ENCODE assay signal across 12 mouse cellular contexts in the genomic region with DNA sequence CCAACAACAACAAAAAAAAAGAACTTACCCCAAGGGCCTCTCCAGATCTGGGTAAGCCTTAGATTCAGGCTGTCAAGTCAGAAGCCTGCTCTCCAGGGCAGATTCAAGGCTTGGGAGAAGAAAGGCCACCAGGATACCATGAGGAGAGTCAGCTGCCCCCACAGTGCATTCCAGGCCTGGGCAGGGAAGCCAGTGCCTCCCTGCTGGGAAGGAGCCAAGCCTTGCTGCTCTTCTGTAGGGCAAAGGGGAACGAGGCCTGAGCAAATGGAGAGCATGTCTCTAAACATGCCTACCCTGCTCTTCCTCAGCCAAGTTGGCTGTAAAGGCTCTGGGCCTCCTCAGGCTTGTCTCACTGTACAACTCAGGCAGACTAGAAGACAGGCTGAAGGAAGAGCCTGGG. TPM values are rescaled to one million over a fixed set of nuclear protein-coding genes. Genes with fewer than 3 reads are reported as not detected.
DNase-seq lines count a peak whose midpoint lies in the region; ATAC-seq and TF ChIP-seq lines count a peak whose summit lies in the region.
"Had no signal": no experiment of that assay in that cellular context is flagged by ENCODE, and none has a peak within 500 bp of the region (broad histone marks: within the 10 kb centered on the region; RNA-seq: fewer than 3 reads in every experiment).

No protein-coding gene starts in this region.

- no peak for ATAC-seq in kidney, embryonic 14.5 days (ENCODE audit: low FRiP score, low TSS enrichment)

- no peaks in the 10 kb centered on the region for H3K27me3 ChIP-seq in kidney, adult 2 months (replicated peaks; ENCODE audit: control insufficient read depth, insufficient read depth, low read length)
- no peaks in the 10 kb centered on the region for H3K27me3 ChIP-seq in kidney, embryonic 14.5 days (ENCODE audit: control insufficient read depth, insufficient read depth, low read length)
- H3K27me3 ChIP-seq: limb, embryonic 12.5 days had no signal

- peak overlapping the region; percentile 74; the same call in 1 of the 2 replicates for H3K27ac ChIP-seq in kidney, adult 2 months (ENCODE audit: insufficient read depth, low read depth, low read length)
- H3K27ac ChIP-seq in kidney, embryonic 14.5 days (ENCODE audit: low read depth, low read length): no peak overlapping the region
- peak overlapping the region; percentile 30; the same call in 1 of the 2 replicates for H3K27ac ChIP-seq in bone marrow macrophage, adult 2 months (ENCODE audit: insufficient read depth, low read depth, low read length)
- no peak overlapping the region for H3K27ac ChIP-seq in left cerebral cortex, adult 2 months
- H3K27ac ChIP-seq: limb, embryonic 12.5 days had no signal

- H3K4me2 ChIP-seq in kidney, embryonic 14.5 days (replicated peaks; ENCODE audit: low read depth, low read length): no peak overlapping the region
- H3K4me2 ChIP-seq: limb, embryonic 12.5 days had no signal

- intact Hi-C loops in heart, postnatal 14 days (cut with DNase I): no loop called here
- intact Hi-C loops in left cerebral cortex, adult 2 months (cut with DNase I): no loop called here

- H3K9me3 ChIP-seq in kidney, embryonic 14.5 days (ENCODE audit: control insufficient read depth, low read length): no peaks in the 10 kb centered on the region
- H3K9me3 ChIP-seq: G1E; limb, embryonic 12.5 days had no signal

- H3K9ac ChIP-seq in kidney, embryonic 14.5 days (ENCODE audit: low read depth, low read length): no peak overlapping the region
- H3K9ac ChIP-seq: limb, embryonic 12.5 days had no signal

- peak; percentile 83 for DNase-seq in kidney, adult 2 months
- peak; percentile 67 to 82 for DNase-seq in heart, postnatal 14 days
- peak; percentile 74 for DNase-seq in lung, postnatal 36 days
- no peak for DNase-seq in right cerebral cortex, postnatal 10 days (ENCODE audit: low spot score in 2 of 2)
- no peak for DNase-seq in cerebellum, postnatal 36 days
- DNase-seq in left cerebral cortex, adult 2 months (ENCODE audit: extremely low spot score in 1 of 2, low spot score in 2 of 2): no peak
- DNase-seq: cerebellum, adult 9-11 months had no signal

- H3K4me3 ChIP-seq in kidney, adult 2 months (ENCODE audit: insufficient read depth, low read depth, low read length): no peak overlapping the region
- no peak overlapping the region for H3K4me3 ChIP-seq in kidney, embryonic 14.5 days (ENCODE audit: low read length)
- H3K4me3 ChIP-seq in bone marrow macrophage, adult 2 months (ENCODE audit: insufficient read depth, low read length): no peak overlapping the region
- no peak overlapping the region for H3K4me3 ChIP-seq in left cerebral cortex, adult 2 months
- H3K4me3 ChIP-seq: limb, embryonic 12.5 days had no signal

- peaks cover 15% of the 10 kb centered on the region; the same call in 1 of the 2 replicates for H3K4me1 ChIP-seq in kidney, adult 2 months (ENCODE audit: control insufficient read depth, insufficient read depth, low read length)
- H3K4me1 ChIP-seq in kidney, embryonic 14.5 days (ENCODE audit: control insufficient read depth, insufficient read depth, low read length): no peaks in the 10 kb centered on the region
- peaks cover 21% of the 10 kb centered on the region for H3K4me1 ChIP-seq in bone marrow macrophage, adult 2 months (ENCODE audit: control insufficient read depth, insufficient read depth, low read length)
- H3K4me1 ChIP-seq: limb, embryonic 12.5 days had no signal

- WGBS in kidney, adult 2 months: 23% methylated on average over 1 of the region's 1 CpGs
- 56% methylated on average over 1 of the region's 1 CpGs for WGBS in kidney, embryonic 14.5 days

- TF ChIP-seq POLR2A in kidney, adult 2 months (IDR thresholded peaks at IDR 0.05; ENCODE audit: low read depth, low read length): no peak
- TF ChIP-seq POLR2A in bone marrow macrophage, adult 2 months (IDR thresholded peaks at IDR 0.05; ENCODE audit: borderline replicate concordance, low read depth, low read length): no peak

- TF ChIP-seq CTCF in kidney, adult 2 months (conservative IDR thresholded peaks at IDR 0.05; ENCODE audit: insufficient read depth, insufficient read length, low read depth, low read length): no peak
- TF ChIP-seq CTCF in bone marrow macrophage, adult 2 months (IDR thresholded peaks at IDR 0.05; ENCODE audit: low read depth, low read length): no peak
- TF ChIP-seq CTCF in left cerebral cortex, adult 2 months (IDR thresholded peaks at IDR 0.05): no peak

- H3K36me3 ChIP-seq in kidney, adult 2 months (ENCODE audit: control insufficient read depth, insufficient read depth, low read length): no peaks in the 10 kb centered on the region
- H3K36me3 ChIP-seq in kidney, embryonic 14.5 days (ENCODE audit: control insufficient read depth, insufficient read depth, low read length): peaks cover 10% of the 10 kb centered on the region

RNA-seq across cellular contexts. Expression of gene Ucp3, which starts 1.9 kb away (rescaled TPM):
- 4.0 and 5.0 TPM in 2 replicates for polyA plus RNA-seq in kidney, adult 2 months (2012; rRNA removed)
- polyA plus RNA-seq in kidney, embryonic 14.5 days (2014; fragmentation: Nextera tagmentation; extraction: Ambion mirVana): 0.08 TPM in 1 of 2 replicates, not detected in the other
- not detected in 2 replicates for polyA plus RNA-seq in bone marrow macrophage, adult 2 months (2012; ENCODE audit: insufficient read depth, insufficient read length, missing spikeins)
- total RNA-seq in heart, postnatal 14 days (2021): 10 to 100 TPM; 50.0 to 74.5 TPM
- 1 to 10 TPM; 2.9 TPM for total RNA-seq in left cerebral cortex, adult 2 months (2021)
- polyA plus RNA-seq: G1E; limb, embryonic 12.5 days had no signal

RNA-seq across cellular contexts. Expression of gene Ucp2, which starts 18.5 kb away (rescaled TPM):
- polyA plus RNA-seq in kidney, adult 2 months (2012; rRNA removed): 153 and 172 TPM in 2 replicates
- 156 and 193 TPM in 2 replicates for polyA plus RNA-seq in kidney, embryonic 14.5 days (2014; fragmentation: Nextera tagmentation; extraction: Ambion mirVana)
- polyA plus RNA-seq in bone marrow macrophage, adult 2 months (2012; ENCODE audit: insufficient read depth, insufficient read length, missing spikeins): 1,592 and 1,654 TPM in 2 replicates
- 100 to 1,000 TPM; 781 to 850 TPM for total RNA-seq in heart, postnatal 14 days (2021)
- total RNA-seq in left cerebral cortex, adult 2 months (2021): 10 to 100 TPM; 69.0 to 79.3 TPM

RNA-seq across cellular contexts. Expression of gene Dnajb13, which starts 40.1 kb away (rescaled TPM):
- 0.36 and 0.58 TPM in 2 replicates for polyA plus RNA-seq in kidney, adult 2 months (2012; rRNA removed)
- polyA plus RNA-seq in kidney, embryonic 14.5 days (2014; fragmentation: Nextera tagmentation; extraction: Ambion mirVana): 0.19 and 0.46 TPM in 2 replicates
- polyA plus RNA-seq in bone marrow macrophage, adult 2 months (2012; ENCODE audit: insufficient read depth, insufficient read length, missing spikeins): 0.63 and 1.5 TPM in 2 replicates
- total RNA-seq in heart, postnatal 14 days (2021): not detected
- total RNA-seq in left cerebral cortex, adult 2 months (2021): under 1 TPM; 0.28 to 0.50 TPM
- total RNA-seq: gastrocnemius, postnatal 36 days had no signal
- polyA plus RNA-seq: G1E had no signal

Comparison
In these comparisons a context has a peak if more than half of its experiments do, and no peak if none do; other contexts are left out.
1. H3K27ac ChIP-seq: peak in kidney, adult 2 months (single experiment) and bone marrow macrophage, adult 2 months (single experiment); none in kidney, embryonic 14.5 days (single experiment) and left cerebral cortex, adult 2 months (single experiment).
2. DNase-seq: peak in kidney, adult 2 months (single experiment), heart, postnatal 14 days (2 of 2) and lung, postnatal 36 days (single experiment); none in right cerebral cortex, postnatal 10 days (0 of 2), cerebellum, postnatal 36 days (0 of 2) and left cerebral cortex, adult 2 months (0 of 2).